Mouse (Mus musculus) kidney, postnatal 10 days (tissue): ENCODE data around the gene Nfatc3.

ENCODE experiments used
- DNase-seq: peaks from one replicate; pipeline ENCODE4 v3.0.0; 2021; ENCODE audit warnings: mixed read lengths

Nfatc3 gene

DNA sequence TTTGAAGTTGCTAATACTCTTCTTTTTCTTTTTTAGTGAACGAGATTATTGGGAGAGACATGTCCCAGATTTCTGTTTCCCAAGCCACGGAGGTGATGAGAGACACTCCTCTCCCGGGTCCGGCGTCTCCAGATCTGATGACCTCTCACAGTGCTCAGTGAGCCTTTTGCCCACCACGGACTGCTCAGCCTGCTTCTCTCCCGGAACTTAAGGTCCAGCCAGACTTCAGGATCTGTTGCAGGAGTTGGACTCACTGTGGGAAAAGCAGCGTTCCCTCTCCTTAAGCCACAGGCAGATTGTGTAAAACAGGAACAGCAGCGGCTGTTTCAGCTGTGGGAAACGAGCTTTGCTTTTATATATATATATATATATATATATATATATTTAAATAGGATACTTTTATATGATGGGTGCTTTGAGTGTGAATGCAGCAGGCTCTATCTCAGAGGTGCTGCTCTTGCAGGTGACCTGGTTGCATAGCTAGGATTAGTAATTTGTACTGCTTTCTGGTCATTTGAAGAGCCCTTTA lies 69.3 kb downstream of the Nfatc3 start:
- DNase-seq = no peak

GRCm38 (mm10) chr8:106129232-106129930 lies 70.7 kb downstream of the Nfatc3 start:
- no peak for DNase-seq

DNA sequence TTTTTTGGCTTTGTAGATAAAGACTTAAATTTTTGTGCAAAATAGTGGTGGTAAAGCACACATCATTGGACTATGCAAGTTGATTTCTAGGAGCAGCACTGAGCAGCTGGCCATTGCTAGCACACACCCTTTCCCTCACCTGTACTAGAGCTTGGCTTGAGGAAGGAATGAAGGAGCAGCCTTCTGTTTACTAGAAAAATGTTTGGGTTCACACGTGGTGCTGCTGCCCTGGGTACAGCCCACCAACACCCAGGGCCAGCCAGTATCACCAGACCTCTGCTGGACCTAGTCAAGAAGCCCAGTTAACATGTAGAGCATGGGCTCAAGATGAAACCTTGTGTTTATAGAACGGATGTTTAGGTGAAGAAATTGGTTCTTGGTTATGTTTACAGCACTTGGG lies 71.4 kb downstream of the Nfatc3 start:
- no peak for DNase-seq

DNA sequence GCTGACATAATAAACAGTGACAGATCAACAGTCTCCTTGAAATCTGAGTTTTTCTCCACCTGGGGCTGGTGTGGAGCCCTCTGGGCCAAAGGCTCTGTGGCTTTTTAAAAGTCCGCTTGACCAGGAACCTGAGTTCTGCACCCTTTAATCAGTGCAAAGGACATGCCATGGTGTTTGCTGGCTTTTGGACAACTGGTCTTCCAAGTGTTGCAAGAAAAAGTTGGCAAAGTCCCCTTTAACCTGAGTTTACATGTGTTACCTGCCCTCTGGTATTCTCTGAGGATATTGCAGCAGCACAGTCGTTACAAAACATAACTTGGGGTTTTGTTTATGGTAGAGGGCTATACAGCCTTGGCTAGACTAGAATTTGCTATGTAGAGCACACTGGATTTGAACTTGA lies 71.9 kb downstream of the Nfatc3 start:
- DNase-seq = no peak

DNA sequence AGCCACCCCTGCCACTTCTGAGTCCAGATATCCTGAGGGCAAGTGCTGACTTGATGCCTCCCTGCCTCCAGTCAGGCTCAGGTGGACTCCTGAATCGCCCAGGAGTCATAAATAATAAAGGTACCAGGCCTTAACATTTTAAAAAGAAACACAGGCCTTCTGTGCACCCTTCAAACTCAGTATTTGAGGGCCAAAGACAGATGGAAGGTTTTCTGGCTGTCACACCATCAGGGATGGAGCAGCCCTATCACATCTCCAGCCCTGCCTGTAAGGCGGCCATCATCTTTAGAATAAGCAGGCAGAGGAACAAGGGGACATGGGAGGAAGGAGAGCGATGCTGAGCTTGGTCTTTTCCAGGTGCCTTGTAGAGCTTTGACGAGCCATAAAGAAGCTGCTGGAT lies 72.4 kb downstream of the Nfatc3 start:
- DNase-seq = no peak

DNA sequence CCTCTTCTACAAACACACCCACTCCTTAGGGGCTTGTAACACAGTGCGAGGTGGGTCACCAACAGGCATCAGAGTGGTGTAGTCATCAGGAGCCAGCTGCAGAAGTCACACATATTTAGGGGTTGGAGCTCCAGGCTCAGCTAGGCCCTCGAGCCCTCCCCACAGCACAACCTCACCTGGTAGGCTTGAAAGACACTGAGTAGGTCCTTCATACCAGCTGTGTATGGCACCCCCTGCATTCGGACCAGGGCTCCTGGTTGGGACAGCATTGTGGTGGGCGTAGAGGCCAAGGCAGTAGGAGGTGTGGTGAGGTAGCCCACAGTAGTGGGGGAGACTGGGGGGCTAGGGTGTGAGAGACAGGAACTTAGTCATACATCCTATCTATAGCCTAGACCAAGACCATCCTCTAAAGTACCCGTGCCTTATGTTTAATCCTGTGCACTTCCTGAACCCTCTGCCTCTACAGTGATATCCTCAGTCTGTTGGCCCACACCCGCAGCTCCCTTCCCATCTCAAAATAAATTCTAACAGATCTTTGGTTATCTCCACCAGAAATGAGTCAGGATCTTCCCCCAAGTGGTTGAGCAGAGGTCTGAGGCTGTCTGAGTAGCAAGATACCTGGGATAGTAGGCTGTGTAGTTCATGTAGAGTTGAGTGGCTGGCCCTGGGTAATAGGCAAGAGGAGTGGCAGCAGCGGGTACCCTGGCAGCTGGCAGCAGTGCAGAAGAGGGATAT lies 73.0 kb downstream of the Nfatc3 start:
- DNase-seq = no peak

DNA sequence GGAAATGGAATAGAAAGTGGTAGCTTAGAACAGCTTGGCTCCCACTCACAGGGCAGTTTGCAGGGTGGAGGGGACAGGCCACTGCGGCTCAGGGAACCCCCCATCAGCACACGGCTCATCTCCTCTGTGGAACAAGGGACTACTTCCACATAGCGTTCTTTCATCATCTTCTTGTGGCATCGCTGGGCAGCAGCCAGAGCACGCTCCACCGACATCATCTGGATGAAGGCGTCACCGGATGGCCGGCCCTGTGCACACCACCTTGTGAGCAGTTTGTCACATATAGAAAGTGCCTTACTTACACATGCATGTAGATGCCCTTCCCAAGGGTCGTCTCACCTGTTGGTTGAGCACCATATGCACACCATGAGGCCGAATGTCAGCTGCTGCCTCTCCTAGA lies 73.7 kb downstream of the Nfatc3 start:
- DNase-seq = no peak

DNA sequence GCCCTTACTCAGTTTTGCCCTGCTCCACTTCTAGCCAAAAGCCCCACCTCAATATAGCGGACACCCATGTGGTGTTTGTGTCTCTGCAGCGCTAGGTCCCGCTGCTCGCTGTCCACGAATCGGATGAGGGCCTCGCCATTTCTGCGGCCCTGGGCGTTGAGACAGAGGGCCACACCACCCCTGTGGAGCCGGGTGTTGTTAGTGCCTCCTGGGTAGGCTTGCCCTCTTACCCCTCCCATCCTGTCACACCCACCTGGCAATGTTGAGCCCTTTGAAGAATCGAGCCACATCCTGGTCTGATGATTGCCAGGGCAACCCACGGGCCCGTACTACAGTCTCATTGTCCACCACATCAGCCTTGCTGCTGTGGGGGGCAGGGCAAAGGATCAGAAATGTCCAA lies 74.9 kb downstream of the Nfatc3 start:
- peak; percentile 24 for DNase-seq

DNA sequence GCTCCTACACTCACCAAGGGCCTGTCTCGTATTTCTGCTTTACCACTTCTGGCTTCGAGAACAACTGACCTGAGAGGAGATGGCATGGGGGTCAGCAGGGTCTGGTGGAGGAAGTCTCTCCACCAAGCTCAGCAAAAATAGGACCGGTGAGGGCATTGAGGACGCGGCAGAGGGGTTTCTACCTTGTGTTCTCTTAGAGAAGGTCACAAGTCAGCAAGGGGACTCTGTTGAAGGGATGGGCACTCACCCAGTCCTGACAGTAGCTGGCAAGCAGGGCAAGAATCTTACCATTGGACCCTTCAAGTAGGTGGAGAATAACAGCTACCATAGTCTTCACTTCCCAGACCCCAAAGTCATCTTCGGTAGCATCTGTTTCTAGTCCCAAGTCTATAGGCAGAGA lies 75.3 kb downstream of the Nfatc3 start:
- DNase-seq = no peak

GRCm38 (mm10) chr8:106134751-106135571 lies 76.3 kb downstream of the Nfatc3 start:
- DNase-seq = peak; percentile 90

GRCm38 (mm10) chr8:106135672-106136071 lies 77.0 kb downstream of the Nfatc3 start:
- peak; percentile 65 for DNase-seq

- peak; percentile 89 for DNase-seq
These were observed 77.8 kb downstream of the Nfatc3 start, which contains the start of gene Esrp2 for GRCm38 (mm10) chr8:106136156-106137130. TSS of gene Esrp2 (minus strand) at chr8:106136974.

DNA sequence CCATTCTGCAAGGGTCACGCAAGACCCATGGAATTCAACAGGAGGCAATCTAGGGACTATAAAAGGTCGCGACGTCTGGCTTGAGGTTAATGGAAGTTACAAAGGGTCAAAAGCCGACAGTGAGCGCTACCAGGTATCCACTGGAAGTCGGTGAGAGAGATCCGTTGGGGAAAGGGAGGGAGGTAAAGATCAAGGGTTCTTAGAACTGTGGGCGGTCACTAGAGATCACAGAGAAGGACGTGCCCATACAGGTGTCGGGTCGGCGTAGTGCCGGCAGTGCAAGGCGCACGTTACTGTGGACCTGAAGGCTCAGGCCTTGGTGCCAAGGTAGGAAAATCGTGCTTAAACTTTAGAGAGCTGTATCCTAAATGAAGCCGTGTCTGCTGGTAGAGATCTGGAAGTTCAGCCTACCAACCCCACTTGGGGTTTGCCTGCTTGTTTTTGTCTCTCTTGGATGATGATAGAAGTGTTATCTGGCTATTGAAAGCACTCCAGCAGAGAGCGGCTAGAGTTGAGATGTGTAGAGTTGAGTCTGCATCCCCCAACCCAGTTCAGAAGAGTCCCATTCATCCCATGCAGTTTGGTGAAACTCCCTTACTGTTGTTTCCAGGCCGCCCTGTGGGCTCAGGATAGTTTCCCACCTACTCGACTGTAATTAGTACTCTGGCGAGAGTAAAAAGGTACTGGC lies 78.7 kb downstream of the Nfatc3 start:
- DNase-seq = no peak

- peak; percentile 78 for DNase-seq
These were observed 79.4 kb downstream of the Nfatc3 start for GRCm38 (mm10) chr8:106137906-106138477.

- DNase-seq = no peak
These were observed 80.0 kb downstream of the Nfatc3 start for GRCm38 (mm10) chr8:106138616-106139015.

- no peak for DNase-seq
These were observed 81.6 kb downstream of the Nfatc3 start for GRCm38 (mm10) chr8:106140191-106140590.

- peak; percentile 89 for DNase-seq
These were observed 82.1 kb downstream of the Nfatc3 start for GRCm38 (mm10) chr8:106140769-106141168.

GRCm38 (mm10) chr8:106145331-106145730 lies 86.7 kb downstream of the Nfatc3 start:
- no peak for DNase-seq

- DNase-seq = no peak
These were observed 87.4 kb downstream of the Nfatc3 start for GRCm38 (mm10) chr8:106146014-106146413.

GRCm38 (mm10) chr8:106147868-106148565 lies 89.4 kb downstream of the Nfatc3 start:
- no peak for DNase-seq
